Mouse (Mus musculus): ENCODE measurements around the gene Pigz. TPM values are rescaled to one million over a fixed set of nuclear protein-coding genes. Genes with fewer than 3 reads are reported as not detected.
A peak's percentile ranks its signal among the peaks of the same experiment; 100 is the strongest.

The Pigz gene
- polyA plus RNA-seq, 1 experiment from 2014 or later, result 0.57 TPM

DNA sequence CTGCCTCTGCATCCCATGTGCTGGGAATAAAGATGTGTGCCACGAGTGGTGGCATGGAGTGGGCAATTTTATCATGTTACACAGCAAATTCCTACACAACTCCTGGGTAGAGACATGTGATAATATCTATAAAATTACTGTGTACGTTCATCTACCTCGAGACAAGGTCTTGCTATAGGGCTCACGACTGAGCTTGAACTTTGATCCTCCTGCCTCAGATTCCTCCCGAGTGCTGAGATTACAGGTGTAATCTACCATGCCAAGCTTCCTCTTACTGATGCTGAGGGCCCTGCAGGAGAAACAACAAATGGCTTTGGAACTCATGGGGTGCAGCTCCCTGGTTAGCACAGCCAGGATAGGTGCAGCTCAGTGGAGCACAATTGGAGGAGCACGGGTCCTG is 9.3 kb upstream of the Pigz start:
- Histone ChIP-seq H3K4me1 (replicated peaks; ENCODE audit: control insufficient read depth, insufficient read depth, low read length) (no peaks in the 10 kb centered on the region), H3K27me3 (replicated peaks; ENCODE audit: control insufficient read depth, insufficient read depth, low read length) (no peaks in the 10 kb centered on the region), H3K4me2 (ENCODE audit: low read length) (no peak overlapping the region), H3K9ac (ENCODE audit: low read length) (no peak overlapping the region), H3K36me3 (ENCODE audit: control insufficient read depth, insufficient read depth, low read length) (no peaks in the 10 kb centered on the region), H3K4me3 (ENCODE audit: low read depth, low read length) (no peak overlapping the region), H3K9me3 (ENCODE audit: control insufficient read depth, low read length) (no peaks in the 10 kb centered on the region), H3K27ac (ENCODE audit: low read depth) (no peak overlapping the region)
- no peak for ATAC-seq (replicated peaks; ENCODE audit: low FRiP score, low TSS enrichment, low read depth)
- WGBS, result 82% methylated on average over 6 of the region's 6 CpGs
- DNase-seq (ENCODE audit: low spot score), result no peak

DNA sequence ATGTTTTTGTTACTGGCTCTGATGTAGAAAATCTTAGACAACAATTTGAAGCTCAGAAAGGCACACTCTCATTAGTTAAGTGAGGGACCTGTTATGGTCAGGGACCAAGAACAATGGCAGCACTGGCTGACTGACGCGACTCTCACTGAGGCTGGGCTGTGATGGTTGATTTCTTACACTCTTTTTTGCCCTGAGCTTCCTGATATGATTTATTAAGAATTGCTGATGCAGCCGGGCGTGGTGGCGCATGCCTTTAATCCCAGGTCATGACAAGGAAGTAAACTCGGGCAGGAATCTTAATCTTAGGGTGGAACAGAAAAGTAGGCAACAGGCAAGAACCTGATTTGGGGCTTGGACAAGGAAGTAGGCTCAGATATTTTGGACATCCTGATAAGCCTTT is 7.6 kb upstream of the Pigz start:
- Histone ChIP-seq H3K4me2 (ENCODE audit: low read length) (no peak overlapping the region), H3K9ac (ENCODE audit: low read length) (no peak overlapping the region), H3K36me3 (ENCODE audit: control insufficient read depth, insufficient read depth, low read length) (no peaks in the 10 kb centered on the region), H3K27me3 (replicated peaks; ENCODE audit: control insufficient read depth, insufficient read depth, low read length) (0 out of 2 replicates have a peak, but pooled peaks cover 2% of the 10 kb centered on the region), H3K4me3 (ENCODE audit: low read depth, low read length) (no peak overlapping the region), H3K27ac (ENCODE audit: low read depth) (no peak overlapping the region), H3K9me3 (ENCODE audit: control insufficient read depth, low read length) (no peaks in the 10 kb centered on the region), H3K4me1 (replicated peaks; ENCODE audit: control insufficient read depth, insufficient read depth, low read length) (no peaks in the 10 kb centered on the region)
- ATAC-seq (replicated peaks; ENCODE audit: low FRiP score, low TSS enrichment, low read depth) (no peak), DNase-seq (ENCODE audit: low spot score) (no peak)
- WGBS, result 81% methylated on average over 6 of the region's 6 CpGs

DNA sequence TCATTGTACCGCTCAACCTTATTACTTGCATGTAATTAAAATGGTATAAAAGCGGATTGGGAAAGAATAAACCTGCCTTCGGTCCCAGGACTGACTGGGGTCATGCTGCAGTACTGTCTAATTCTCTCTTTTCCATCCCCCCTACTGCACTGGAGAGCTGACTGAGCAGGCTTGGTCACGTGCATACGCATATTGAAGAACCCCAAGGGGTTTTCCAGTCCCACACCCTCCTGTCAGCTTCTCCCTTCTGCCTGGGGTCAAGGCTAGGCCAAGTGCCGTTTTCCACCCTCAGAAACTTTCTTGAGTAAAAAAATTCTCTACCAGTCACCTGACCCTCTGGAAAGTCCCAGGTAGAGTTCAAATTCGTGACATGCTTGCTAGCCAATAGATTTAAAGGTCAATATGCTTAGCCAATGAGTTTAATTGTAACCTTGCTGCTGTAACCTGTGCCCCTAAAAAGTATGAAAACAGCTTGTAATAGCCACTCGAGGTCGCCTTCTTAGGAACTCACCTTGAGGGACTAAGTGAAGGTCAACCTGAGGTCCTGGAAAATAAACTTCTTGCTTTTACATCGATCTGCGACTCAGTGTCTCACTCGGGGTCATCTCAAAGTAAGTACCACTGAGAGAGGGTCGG is 7.0 kb upstream of the Pigz start:
- no peaks in the 10 kb centered on the region for H3K4me1 ChIP-seq (replicated peaks; ENCODE audit: control insufficient read depth, insufficient read depth, low read length)
- H3K27me3 ChIP-seq (replicated peaks; ENCODE audit: control insufficient read depth, insufficient read depth, low read length), result 0 out of 2 replicates have a peak, but pooled peaks cover 4% of the 10 kb centered on the region
- ATAC-seq (replicated peaks; ENCODE audit: low FRiP score, low TSS enrichment, low read depth) (no peak), DNase-seq (ENCODE audit: low spot score) (no peak)
- H3K9ac ChIP-seq (ENCODE audit: low read length), result no peak overlapping the region
- H3K36me3 ChIP-seq (ENCODE audit: control insufficient read depth, insufficient read depth, low read length), result no peaks in the 10 kb centered on the region
- no peak overlapping the region for H3K27ac ChIP-seq (ENCODE audit: low read depth)
- WGBS, result 76% methylated on average over 13 of the region's 13 CpGs
- no peak overlapping the region for H3K4me3 ChIP-seq (ENCODE audit: low read depth, low read length)
- no peaks in the 10 kb centered on the region for H3K9me3 ChIP-seq (ENCODE audit: control insufficient read depth, low read length)
- H3K4me2 ChIP-seq (ENCODE audit: low read length), result no peak overlapping the region

DNA sequence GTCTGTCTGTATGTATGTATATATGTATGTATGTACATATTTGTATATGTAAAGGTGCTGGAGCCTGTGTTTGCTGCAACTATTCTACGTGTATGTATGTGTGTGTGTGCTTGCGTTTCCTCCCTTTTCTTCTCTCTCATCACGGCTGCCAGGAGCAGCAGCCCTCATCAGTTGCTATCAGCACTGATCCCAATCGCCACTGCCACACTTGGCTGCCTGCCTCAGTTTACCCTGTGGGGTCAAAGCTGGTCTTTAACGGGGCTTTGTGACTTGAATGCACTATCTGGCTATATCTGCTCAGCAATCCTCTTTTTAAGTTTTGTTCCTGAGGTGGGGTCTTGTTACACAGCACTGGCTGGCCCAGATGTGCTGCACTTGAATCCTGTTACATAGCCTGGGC is 6.2 kb upstream of the Pigz start:
- H3K4me1 ChIP-seq (replicated peaks; ENCODE audit: control insufficient read depth, insufficient read depth, low read length), result no peaks in the 10 kb centered on the region
- DNase-seq (ENCODE audit: low spot score), result no peak
- no peak overlapping the region for H3K27ac ChIP-seq (ENCODE audit: low read depth)
- H3K9ac ChIP-seq (ENCODE audit: low read length), result no peak overlapping the region
- no peak overlapping the region for H3K4me3 ChIP-seq (ENCODE audit: low read depth, low read length)
- 87% methylated on average over 5 of the region's 5 CpGs for WGBS
- 0 out of 2 replicates have a peak, but pooled peaks cover 9% of the 10 kb centered on the region for H3K27me3 ChIP-seq (replicated peaks; ENCODE audit: control insufficient read depth, insufficient read depth, low read length)
- H3K4me2 ChIP-seq (ENCODE audit: low read length), result no peak overlapping the region
- no peak for ATAC-seq (replicated peaks; ENCODE audit: low FRiP score, low TSS enrichment, low read depth)
- no peaks in the 10 kb centered on the region for H3K36me3 ChIP-seq (ENCODE audit: control insufficient read depth, insufficient read depth, low read length)
- no peaks in the 10 kb centered on the region for H3K9me3 ChIP-seq (ENCODE audit: control insufficient read depth, low read length)

DNA sequence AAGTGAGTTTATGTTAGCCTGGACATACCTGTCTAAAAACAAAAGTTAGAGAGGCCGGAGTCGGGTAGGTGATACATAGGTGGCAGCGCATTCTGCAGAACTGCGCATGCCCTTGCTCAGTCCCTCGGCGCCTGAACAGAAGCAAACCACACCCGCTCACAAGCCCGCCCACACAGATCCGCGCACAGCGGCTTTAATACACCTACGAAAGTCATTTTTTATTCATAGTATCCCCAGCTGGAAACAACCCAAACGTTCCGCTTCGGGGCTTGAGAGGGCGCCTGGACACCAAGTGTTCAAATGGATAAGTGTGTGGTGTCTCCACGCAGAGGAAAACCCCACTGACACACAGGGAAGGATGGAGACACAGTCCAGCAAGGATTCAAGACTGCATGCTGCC is 2.3 kb upstream of the Pigz start:
- WGBS, result 50% methylated on average over 17 of the region's 17 CpGs
- Histone ChIP-seq H3K27me3 (replicated peaks; ENCODE audit: control insufficient read depth, insufficient read depth, low read length) (peaks cover 42% of the 10 kb centered on the region), H3K9ac (ENCODE audit: low read length) (no peak overlapping the region), H3K9me3 (ENCODE audit: control insufficient read depth, low read length) (no peaks in the 10 kb centered on the region), H3K27ac (ENCODE audit: low read depth) (no peak overlapping the region), H3K4me2 (ENCODE audit: low read length) (no peak overlapping the region), H3K4me3 (ENCODE audit: low read depth, low read length) (no peak overlapping the region), H3K36me3 (ENCODE audit: control insufficient read depth, insufficient read depth, low read length) (no peaks in the 10 kb centered on the region), H3K4me1 (replicated peaks; ENCODE audit: control insufficient read depth, insufficient read depth, low read length) (peaks cover 11% of the 10 kb centered on the region)
- no peak for ATAC-seq (replicated peaks; ENCODE audit: low FRiP score, low TSS enrichment, low read depth)
- no peak for DNase-seq (ENCODE audit: low spot score)

DNA sequence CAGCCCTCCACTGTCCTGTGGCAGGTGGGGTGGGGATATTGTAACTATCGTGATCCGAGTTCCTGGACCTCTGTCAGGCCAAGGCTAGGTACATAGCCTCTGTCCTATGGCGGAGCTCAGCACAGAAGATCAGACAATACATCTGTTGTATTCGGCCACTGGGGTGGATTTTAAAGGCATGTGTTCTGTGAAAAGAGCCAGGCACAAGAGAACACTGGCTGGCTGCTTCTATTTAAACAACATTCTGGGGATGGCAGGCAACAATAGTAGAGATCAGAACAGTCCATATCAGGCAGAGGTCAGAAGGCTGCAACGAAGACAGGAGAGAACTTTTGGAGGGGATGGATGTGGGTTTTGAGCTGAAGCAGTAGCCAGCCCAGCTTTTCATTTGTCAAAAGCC is 1.4 kb upstream of the Pigz start:
- no peak overlapping the region for H3K9ac ChIP-seq (ENCODE audit: low read length)
- no peak overlapping the region for H3K4me3 ChIP-seq (ENCODE audit: low read depth, low read length)
- no peak for ATAC-seq (replicated peaks; ENCODE audit: low FRiP score, low TSS enrichment, low read depth)
- peak overlapping the region; percentile 87; the same call in 1 of the 2 replicates for H3K4me2 ChIP-seq (ENCODE audit: low read length)
- no peaks in the 10 kb centered on the region for H3K36me3 ChIP-seq (ENCODE audit: control insufficient read depth, insufficient read depth, low read length)
- no peak overlapping the region for H3K27ac ChIP-seq (ENCODE audit: low read depth)
- 52% methylated on average over 5 of the region's 5 CpGs for WGBS
- peaks cover 46% of the 10 kb centered on the region for H3K27me3 ChIP-seq (replicated peaks; ENCODE audit: control insufficient read depth, insufficient read depth, low read length)
- no peak for DNase-seq (ENCODE audit: low spot score)
- H3K9me3 ChIP-seq (ENCODE audit: control insufficient read depth, low read length), result no peaks in the 10 kb centered on the region
- H3K4me1 ChIP-seq (replicated peaks; ENCODE audit: control insufficient read depth, insufficient read depth, low read length), result peaks cover 11% of the 10 kb centered on the region

DNA sequence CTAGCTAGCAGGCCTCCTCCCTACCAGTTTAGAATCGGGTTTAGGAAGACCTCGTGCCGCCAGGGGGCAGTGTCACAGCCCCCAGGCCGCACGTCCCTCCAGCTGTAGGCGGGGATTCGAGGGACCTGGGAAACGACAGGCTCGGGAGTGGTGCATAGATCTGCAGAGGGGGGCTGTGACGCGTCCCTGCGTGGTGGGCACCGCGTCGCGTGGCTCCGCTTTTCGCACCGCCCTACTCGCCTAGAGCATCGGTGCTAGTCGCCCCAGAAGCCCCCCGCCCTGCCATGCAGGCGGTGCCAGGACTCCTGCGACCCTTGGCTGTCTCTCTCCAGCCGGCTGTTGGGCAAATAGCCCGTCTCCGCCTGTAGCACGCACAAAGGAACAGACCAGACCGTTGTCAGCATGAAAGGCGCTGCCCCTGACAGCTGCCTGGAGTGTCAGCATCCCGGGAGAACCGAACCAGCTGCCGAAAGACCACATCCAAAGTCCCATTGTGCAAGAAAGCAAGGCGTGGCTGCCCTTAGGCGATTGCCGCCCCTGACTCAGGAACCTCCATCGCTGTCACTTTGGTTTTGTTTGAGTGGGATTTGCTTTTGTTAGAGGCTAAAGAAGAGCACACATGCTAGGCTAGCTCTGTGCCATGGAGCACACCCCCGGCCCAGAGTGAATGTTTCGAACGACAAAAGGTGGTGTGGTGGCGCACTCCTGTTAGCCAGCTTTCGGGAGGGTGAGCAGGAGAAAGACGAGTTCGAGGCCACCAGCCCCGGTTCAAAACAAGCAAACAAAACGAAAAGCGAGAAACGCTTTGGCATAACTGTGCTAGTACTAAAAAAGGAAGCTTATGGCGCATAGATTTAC is 582 bp upstream of the Pigz start:
- H3K9ac ChIP-seq (ENCODE audit: low read length), result peak overlapping the region; percentile 22; the same call in 1 of the 2 replicates
- no peaks in the 10 kb centered on the region for H3K9me3 ChIP-seq (ENCODE audit: control insufficient read depth, low read length)
- H3K27ac ChIP-seq (ENCODE audit: low read depth), result no peak overlapping the region
- H3K4me1 ChIP-seq (replicated peaks; ENCODE audit: control insufficient read depth, insufficient read depth, low read length), result peaks cover 11% of the 10 kb centered on the region
- DNase-seq (ENCODE audit: low spot score) (peak; percentile 89), ATAC-seq (replicated peaks; ENCODE audit: low FRiP score, low TSS enrichment, low read depth) (peak; percentile 89)
- peak overlapping the region; percentile 87 for H3K4me2 ChIP-seq (ENCODE audit: low read length)
- H3K36me3 ChIP-seq (ENCODE audit: control insufficient read depth, insufficient read depth, low read length), result no peaks in the 10 kb centered on the region
- H3K27me3 ChIP-seq (replicated peaks; ENCODE audit: control insufficient read depth, insufficient read depth, low read length), result peaks cover 46% of the 10 kb centered on the region
- peak overlapping the region; percentile 42 for H3K4me3 ChIP-seq (ENCODE audit: low read depth, low read length)
- 1% methylated on average over 50 of the region's 50 CpGs for WGBS

DNA sequence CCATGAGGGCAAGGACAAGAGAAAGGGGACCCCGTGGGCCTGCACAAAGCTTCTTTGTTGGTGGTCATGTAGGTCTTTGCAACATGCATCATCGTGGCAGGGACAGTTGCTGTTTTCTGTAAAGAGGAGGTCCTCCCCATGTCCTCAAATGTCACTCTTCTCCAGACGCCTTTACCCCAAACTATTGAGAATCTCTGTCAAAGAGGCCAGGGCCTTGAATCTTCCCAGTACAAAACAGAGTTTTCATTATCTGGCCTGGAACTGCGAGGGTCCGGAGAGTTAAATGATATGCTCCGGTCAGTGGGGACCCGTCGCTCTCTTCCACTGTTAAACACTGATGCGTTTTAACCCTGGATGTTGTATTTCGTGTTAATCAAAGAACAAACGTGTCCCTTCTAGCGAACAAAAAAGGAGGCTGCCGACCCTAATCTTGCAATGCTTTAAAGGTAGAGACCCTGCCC is 929 bp downstream of the Pigz start:
- no peak for ATAC-seq (replicated peaks; ENCODE audit: low FRiP score, low TSS enrichment, low read depth)
- Histone ChIP-seq H3K4me1 (replicated peaks; ENCODE audit: control insufficient read depth, insufficient read depth, low read length) (peaks cover 11% of the 10 kb centered on the region), H3K27me3 (replicated peaks; ENCODE audit: control insufficient read depth, insufficient read depth, low read length) (peaks cover 46% of the 10 kb centered on the region), H3K4me3 (ENCODE audit: low read depth, low read length) (peak overlapping the region; percentile 27; the same call in 1 of the 2 replicates), H3K4me2 (ENCODE audit: low read length) (peak overlapping the region; percentile 49), H3K9ac (ENCODE audit: low read length) (no peak overlapping the region), H3K27ac (ENCODE audit: low read depth) (no peak overlapping the region), H3K9me3 (ENCODE audit: control insufficient read depth, low read length) (no peaks in the 10 kb centered on the region), H3K36me3 (ENCODE audit: control insufficient read depth, insufficient read depth, low read length) (no peaks in the 10 kb centered on the region)
- 24% methylated on average over 13 of the region's 13 CpGs for WGBS
- DNase-seq (ENCODE audit: low spot score), result peak; percentile 60

All from intestine, embryonic 14.5 days (tissue).